Mouse (Mus musculus): ENCODE data around the gene Ptbp3.

DNA sequence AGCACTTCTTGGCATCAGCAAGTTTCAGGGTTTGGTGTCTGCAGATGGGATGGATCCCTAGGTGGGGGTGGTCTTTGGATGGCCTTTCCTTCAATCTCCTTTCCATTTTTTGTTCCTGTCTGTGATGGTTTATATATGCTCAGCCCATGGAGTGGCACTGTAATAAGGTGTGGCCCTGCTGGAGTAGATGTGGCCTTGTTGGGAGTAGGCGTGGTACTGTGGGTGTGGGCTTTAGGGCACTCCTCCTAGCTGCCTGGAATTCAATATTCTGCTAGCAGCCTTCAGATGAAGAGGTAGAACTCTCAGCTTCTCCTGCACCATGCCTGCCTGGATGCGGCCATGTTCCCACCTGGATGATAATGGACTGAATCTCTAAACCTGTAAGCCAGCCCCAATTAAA lies 39.6 kb downstream of the Ptbp3 start:
- TF ChIP-seq CTCF (IDR thresholded peaks at IDR 0.05; ENCODE audit: control insufficient read depth, insufficient read depth, insufficient replicate concordance, low read depth, low read length) (no peak), POLR2A (IDR thresholded peaks at IDR 0.05; ENCODE audit: control insufficient read depth, low read depth, low read length) (no peak)
